Mouse (Mus musculus): Measurements from ENCODE around the gene Sigmar1. TPM values are rescaled to one million over a fixed set of nuclear protein-coding genes. Genes with fewer than 3 reads are reported as not detected.
A peak's percentile ranks its signal among the peaks of the same experiment; 100 is the strongest.
"Not testable (repeated sequence)": the region's sequence is repeated elsewhere in the genome, so short reads cannot be mapped to it uniquely, and the experiment has no call there.

The Sigmar1 gene
- polyA plus RNA-seq, 1 experiment: 22.3 TPM

DNA sequence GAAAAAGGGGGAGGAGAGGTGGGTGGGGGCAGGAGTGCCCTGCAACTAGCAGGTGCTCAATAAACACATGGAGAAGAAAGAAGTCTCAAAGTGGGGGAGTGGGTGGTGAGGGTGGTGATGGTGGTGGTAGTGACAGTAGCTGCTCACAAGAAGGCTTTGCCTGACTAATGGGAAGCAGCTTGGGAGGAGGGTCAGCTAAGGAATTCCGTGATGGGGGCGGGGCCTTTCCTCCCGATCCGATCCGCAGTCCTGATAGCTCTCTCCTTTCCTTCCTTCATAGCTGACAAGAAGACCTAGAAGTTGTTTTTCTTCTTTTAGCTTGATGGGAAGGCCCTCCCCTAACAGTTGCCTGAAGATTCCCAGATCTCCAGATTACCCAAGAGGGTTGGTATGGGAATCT is 51.3 kb downstream of the Sigmar1 start:
- H3K36me3 ChIP-seq (ENCODE audit: control insufficient read depth, insufficient read depth, low read length): no peaks in the 10 kb centered on the region
- H3K27me3 ChIP-seq (ENCODE audit: control insufficient read depth, insufficient read depth, low read length): no peaks in the 10 kb centered on the region
- TF ChIP-seq CTCF (IDR thresholded peaks at IDR 0.05; ENCODE audit: control insufficient read depth, insufficient read depth, insufficient replicate concordance, low read depth, low read length) (no peak), POLR2A (IDR thresholded peaks at IDR 0.05; ENCODE audit: control insufficient read depth, low read depth, low read length) (no peak)
- no peak overlapping the region for H3K4me3 ChIP-seq (ENCODE audit: control insufficient read depth, low read depth, low read length)
- H3K27ac ChIP-seq (ENCODE audit: control insufficient read depth, insufficient read depth, low read depth, low read length): no peak overlapping the region
- no peaks in the 10 kb centered on the region; the same call in 1 of the 2 replicates for H3K4me1 ChIP-seq (ENCODE audit: control insufficient read depth, insufficient read depth, low read length)

DNA sequence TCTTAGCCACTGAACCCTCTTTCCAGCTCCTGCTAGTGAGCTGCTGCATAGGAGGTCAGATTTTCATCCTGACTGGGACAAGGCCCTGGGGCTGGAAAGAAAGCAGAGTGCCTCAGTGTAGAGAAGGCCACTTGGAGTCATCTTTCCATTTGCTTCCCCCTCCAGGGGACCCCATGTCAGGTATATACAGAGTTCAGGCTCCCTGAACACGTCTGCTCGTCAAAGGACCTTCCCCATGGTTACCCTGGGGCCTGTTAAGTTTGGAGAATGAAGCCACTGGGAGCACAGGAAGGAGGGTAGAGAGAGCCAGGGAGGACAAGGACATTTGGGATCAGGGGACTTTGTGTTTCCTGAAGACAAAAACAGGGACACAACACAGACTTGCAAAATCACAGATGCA is 53.7 kb downstream of the Sigmar1 start:
- H3K4me3 ChIP-seq (ENCODE audit: control insufficient read depth, low read depth, low read length); H3K27me3 ChIP-seq (ENCODE audit: control insufficient read depth, insufficient read depth, low read length); H3K27ac ChIP-seq (ENCODE audit: control insufficient read depth, insufficient read depth, low read depth, low read length); H3K36me3 ChIP-seq (ENCODE audit: control insufficient read depth, insufficient read depth, low read length); H3K4me1 ChIP-seq (ENCODE audit: control insufficient read depth, insufficient read depth, low read length): not testable (repeated sequence)

DNA sequence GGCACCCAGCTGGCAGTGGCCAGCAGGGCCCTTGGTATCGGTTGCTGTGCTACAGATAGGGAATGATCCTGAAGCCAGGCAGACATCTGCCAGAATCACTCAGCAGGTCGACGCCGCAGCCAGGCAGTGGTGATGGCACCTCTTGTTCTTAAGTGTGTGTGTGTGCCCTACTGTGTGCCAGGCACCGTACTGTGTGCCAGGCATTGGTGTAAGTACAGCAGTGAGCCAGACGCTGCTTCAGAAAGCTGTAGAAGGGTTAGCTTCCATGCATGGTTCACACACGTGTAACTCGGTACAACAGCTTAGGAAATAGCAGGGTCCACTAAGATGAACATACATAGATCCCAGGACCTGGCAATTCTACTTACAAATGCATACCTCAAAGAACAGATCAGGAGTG is 55.7 kb downstream of the Sigmar1 start:
- not testable (repeated sequence) for H3K27me3 ChIP-seq (ENCODE audit: control insufficient read depth, insufficient read depth, low read length); H3K4me3 ChIP-seq (ENCODE audit: control insufficient read depth, low read depth, low read length); H3K36me3 ChIP-seq (ENCODE audit: control insufficient read depth, insufficient read depth, low read length); H3K27ac ChIP-seq (ENCODE audit: control insufficient read depth, insufficient read depth, low read depth, low read length); H3K4me1 ChIP-seq (ENCODE audit: control insufficient read depth, insufficient read depth, low read length)

DNA sequence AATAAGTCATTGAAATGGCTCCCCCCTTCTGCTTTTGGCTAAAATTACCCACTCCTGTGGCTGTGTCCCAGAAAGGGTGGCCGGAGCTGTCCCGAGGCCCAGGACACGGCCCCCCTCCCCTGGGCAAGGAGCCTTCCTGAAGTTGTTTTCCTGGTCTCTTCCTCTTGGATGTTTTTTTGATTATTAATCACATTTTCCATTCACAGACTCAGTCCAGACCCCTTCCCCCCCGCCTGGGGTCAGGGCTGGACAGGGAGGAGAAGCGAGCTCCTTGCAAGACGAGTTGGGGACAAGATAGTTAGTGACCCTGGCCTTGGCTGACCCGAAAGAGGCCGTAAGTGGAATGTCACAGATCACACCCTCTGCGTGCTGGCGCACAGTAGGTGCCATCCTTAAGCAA is 56.2 kb downstream of the Sigmar1 start, which contains the start of gene Il11ra1:
TSS of gene Il11ra1 (plus strand) at position 207 of the 400 bp plus-strand sequence.
- H3K4me1 ChIP-seq (ENCODE audit: control insufficient read depth, insufficient read depth, low read length); H3K27me3 ChIP-seq (ENCODE audit: control insufficient read depth, insufficient read depth, low read length); H3K36me3 ChIP-seq (ENCODE audit: control insufficient read depth, insufficient read depth, low read length): not testable (repeated sequence)

DNA sequence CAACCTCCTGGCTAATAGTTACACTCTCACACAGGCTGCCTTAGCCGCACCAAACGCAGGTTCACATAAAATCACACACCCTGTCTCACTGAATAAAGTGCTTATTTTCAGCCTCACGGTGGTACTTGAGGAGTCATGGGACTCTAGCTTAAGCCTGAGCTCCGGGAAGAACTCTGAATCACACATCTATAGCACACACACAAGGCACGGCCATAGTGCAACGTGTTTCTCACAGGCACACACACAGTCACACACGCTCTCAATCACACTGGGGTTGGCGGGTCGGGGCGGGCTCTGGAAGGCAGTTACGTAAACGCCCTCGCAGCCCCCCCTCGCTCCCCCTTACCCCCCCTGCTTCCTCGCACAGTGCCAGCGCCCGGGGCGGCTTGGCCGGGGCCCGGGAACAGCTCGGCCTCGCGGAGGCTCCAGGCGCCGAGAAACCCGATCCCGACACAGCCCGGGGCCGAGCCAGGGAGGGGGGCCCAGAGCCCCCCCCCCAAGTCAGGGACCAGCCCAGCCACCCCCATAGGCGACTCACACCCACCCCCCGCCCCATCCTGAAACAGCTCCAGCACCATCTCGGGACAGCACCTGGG is 57.4 kb downstream of the Sigmar1 start:
- H3K27me3 ChIP-seq (ENCODE audit: control insufficient read depth, insufficient read depth, low read length); H3K4me1 ChIP-seq (ENCODE audit: control insufficient read depth, insufficient read depth, low read length); H3K4me3 ChIP-seq (ENCODE audit: control insufficient read depth, low read depth, low read length); H3K27ac ChIP-seq (ENCODE audit: control insufficient read depth, insufficient read depth, low read depth, low read length); H3K36me3 ChIP-seq (ENCODE audit: control insufficient read depth, insufficient read depth, low read length): not testable (repeated sequence)

More for the DNA sequence above, 56.2 kb downstream of the Sigmar1 start, which contains the start of gene Il11ra1:
- not testable (repeated sequence) for H3K27ac ChIP-seq (ENCODE audit: control insufficient read depth, insufficient read depth, low read depth, low read length); H3K4me3 ChIP-seq (ENCODE audit: control insufficient read depth, low read depth, low read length)

DNA sequence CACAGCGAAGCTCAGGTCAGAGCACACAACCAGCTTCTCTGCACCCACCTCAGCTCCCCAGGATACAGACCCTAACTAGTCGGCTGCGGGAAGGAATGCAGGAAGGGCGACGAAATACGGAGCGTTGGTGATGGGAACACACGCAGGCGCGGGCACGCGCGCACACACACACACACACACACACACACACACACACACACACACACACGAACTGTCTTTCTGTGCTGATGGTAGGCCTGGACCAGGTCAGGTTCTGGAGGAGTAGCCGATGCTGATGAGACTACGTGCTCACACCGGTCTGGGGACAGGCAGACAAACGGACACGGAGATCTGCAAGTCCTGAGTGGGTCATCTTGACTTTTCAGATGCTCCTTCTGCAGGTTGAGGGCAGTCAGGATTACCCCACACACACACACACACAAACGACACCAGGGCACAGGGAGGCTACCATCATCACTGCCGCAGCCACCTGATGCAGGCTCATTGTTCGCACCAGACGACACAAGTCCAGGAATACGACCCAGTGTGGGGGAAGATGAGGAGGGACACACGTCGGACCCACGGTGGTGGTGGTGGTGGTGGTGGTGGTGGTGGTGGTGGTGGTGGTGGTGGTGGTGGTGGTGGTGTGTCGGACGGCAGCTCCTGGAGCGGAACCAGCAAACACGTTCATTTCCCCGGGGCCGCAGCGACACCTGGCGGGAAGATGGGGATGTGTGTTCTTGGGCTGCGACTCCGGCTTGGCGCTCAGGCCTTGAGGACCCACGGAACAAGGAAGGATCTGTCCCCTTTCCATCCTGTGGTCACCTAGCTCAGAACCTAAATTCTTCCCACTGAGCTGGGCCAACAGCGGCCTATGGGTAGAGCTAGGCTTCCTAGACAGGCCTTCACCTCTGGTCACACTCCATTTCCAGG is 58.8 kb downstream of the Sigmar1 start, which contains the start of gene Cntfr:
TSS of gene Cntfr (minus strand) at position 160 of the 912 bp plus-strand sequence.
- not testable (repeated sequence) for H3K27ac ChIP-seq (ENCODE audit: control insufficient read depth, insufficient read depth, low read depth, low read length); H3K36me3 ChIP-seq (ENCODE audit: control insufficient read depth, insufficient read depth, low read length); H3K4me1 ChIP-seq (ENCODE audit: control insufficient read depth, insufficient read depth, low read length); H3K27me3 ChIP-seq (ENCODE audit: control insufficient read depth, insufficient read depth, low read length); H3K4me3 ChIP-seq (ENCODE audit: control insufficient read depth, low read depth, low read length)
- TF ChIP-seq CTCF (IDR thresholded peaks at IDR 0.05; ENCODE audit: control insufficient read depth, insufficient read depth, insufficient replicate concordance, low read depth, low read length): peak; percentile 64; the same call in 1 of the 2 replicates

DNA sequence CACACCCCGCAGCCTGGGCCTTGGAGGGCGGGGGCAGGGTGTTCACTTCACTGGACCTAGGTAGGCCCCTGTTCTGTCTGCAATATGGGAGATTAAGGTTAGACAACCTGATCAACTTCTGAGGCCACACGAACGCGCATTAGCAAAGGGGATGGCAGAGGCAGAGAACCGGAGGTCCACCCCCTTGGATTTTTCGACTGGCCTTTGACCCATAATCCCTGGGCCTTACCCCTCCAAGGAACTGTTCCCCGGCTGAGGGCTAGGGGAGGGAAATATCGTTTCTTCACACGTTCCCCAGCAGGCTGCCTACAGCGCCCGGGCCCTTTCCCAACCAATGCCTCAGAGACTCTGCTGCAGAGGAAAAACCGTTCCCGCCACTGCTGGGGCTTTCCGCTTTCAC is 59.5 kb downstream of the Sigmar1 start:
- not testable (repeated sequence) for H3K36me3 ChIP-seq (ENCODE audit: control insufficient read depth, insufficient read depth, low read length); H3K27me3 ChIP-seq (ENCODE audit: control insufficient read depth, insufficient read depth, low read length); H3K27ac ChIP-seq (ENCODE audit: control insufficient read depth, insufficient read depth, low read depth, low read length); H3K4me3 ChIP-seq (ENCODE audit: control insufficient read depth, low read depth, low read length); H3K4me1 ChIP-seq (ENCODE audit: control insufficient read depth, insufficient read depth, low read length)

DNA sequence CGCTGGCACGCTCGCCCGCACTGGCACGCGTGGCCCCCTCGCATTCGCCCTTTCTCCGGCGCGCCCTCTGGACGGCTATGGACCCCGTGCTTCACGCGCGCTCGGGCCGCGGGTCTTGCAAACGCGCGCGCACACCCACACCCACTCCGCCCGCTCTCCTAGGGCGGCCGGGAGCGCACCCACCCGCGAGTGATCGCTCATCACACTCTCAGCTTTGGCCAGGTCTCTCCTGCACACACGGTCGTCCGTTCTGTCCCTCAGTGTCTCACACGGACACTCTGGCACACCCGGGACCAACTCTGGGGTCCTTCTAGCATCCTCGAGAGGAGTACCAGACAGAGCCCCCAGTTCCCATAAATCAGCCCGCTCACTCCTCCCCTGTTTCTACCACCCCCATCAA is 60.2 kb downstream of the Sigmar1 start:
- H3K4me1 ChIP-seq (ENCODE audit: control insufficient read depth, insufficient read depth, low read length); H3K27me3 ChIP-seq (ENCODE audit: control insufficient read depth, insufficient read depth, low read length); H3K36me3 ChIP-seq (ENCODE audit: control insufficient read depth, insufficient read depth, low read length); H3K27ac ChIP-seq (ENCODE audit: control insufficient read depth, insufficient read depth, low read depth, low read length); H3K4me3 ChIP-seq (ENCODE audit: control insufficient read depth, low read depth, low read length): not testable (repeated sequence)

DNA sequence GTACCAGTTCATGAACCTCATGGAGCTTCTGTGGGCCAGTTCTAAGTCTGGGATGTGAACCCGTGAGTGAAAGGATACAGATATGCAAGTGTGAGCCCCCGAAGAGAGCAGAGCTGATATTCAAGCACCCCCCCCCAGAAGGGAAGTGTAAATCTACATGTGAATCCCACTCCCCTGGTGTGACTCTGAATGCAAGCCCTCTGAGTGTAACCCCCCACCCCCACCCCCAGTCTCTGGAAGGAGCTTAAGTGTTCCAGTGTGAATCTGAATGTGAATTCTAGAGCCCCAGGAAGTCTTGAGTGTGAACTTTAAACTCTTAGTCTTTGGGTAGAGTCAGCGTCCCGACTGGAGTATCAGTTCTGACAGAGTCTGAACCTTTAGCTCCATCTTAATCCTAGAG is 62.4 kb downstream of the Sigmar1 start:
- not testable (repeated sequence) for H3K36me3 ChIP-seq (ENCODE audit: control insufficient read depth, insufficient read depth, low read length); H3K4me3 ChIP-seq (ENCODE audit: control insufficient read depth, low read depth, low read length); H3K4me1 ChIP-seq (ENCODE audit: control insufficient read depth, insufficient read depth, low read length); H3K27ac ChIP-seq (ENCODE audit: control insufficient read depth, insufficient read depth, low read depth, low read length); H3K27me3 ChIP-seq (ENCODE audit: control insufficient read depth, insufficient read depth, low read length)

DNA sequence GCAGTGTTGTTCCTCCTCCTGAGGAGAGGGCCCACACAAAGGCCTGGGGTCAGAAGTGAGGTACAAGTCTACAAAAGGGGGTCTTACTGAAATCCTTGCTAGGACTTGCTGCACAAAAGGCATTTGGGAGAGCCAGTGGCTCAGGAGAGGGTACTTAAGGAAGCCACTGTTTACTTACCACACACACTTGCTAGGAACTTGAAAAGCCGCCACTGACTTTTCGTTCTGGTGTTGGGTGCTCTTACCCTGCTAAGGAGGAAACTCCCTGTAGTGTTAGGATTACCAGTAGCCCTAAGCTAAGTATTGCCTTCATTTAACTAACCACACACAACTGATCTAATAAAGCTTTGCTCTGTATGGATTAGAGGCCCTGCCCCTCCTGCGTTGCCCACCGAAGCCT is 65.9 kb downstream of the Sigmar1 start:
- not testable (repeated sequence) for H3K36me3 ChIP-seq (ENCODE audit: control insufficient read depth, insufficient read depth, low read length); H3K4me1 ChIP-seq (ENCODE audit: control insufficient read depth, insufficient read depth, low read length); H3K27ac ChIP-seq (ENCODE audit: control insufficient read depth, insufficient read depth, low read depth, low read length); H3K27me3 ChIP-seq (ENCODE audit: control insufficient read depth, insufficient read depth, low read length); H3K4me3 ChIP-seq (ENCODE audit: control insufficient read depth, low read depth, low read length)

DNA sequence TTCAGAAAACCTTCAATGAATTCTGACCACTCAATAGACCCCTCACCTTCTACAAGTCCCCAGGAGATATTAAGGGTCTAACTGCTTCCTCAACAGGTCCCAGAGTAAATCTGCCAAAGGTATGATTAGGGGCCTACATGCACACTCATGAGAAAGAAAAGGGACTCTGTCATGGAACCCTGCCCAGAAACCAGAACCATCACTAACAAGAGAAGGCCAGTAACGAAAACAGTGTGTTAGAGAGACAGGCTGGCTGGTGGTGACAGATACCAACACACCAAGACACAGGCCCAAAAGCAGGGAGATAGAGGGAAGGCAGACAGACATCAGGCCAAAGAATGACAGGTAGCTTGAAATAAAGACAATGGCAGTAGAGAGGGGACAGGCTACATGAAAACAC is 67.4 kb downstream of the Sigmar1 start:
- not testable (repeated sequence) for H3K27ac ChIP-seq (ENCODE audit: control insufficient read depth, insufficient read depth, low read depth, low read length); H3K36me3 ChIP-seq (ENCODE audit: control insufficient read depth, insufficient read depth, low read length); H3K4me3 ChIP-seq (ENCODE audit: control insufficient read depth, low read depth, low read length); H3K27me3 ChIP-seq (ENCODE audit: control insufficient read depth, insufficient read depth, low read length); H3K4me1 ChIP-seq (ENCODE audit: control insufficient read depth, insufficient read depth, low read length)

Data from testis, adult 2 months (tissue).